Mouse (Mus musculus) left cerebral cortex, postnatal 36 days (tissue): ENCODE data around the gene Bco2. TPM values are rescaled to one million over a fixed set of nuclear protein-coding genes. Genes with fewer than 3 reads are reported as not detected.
A peak's percentile ranks its signal among the peaks of the same experiment; 100 is the strongest.

Source experiments
- DNase-seq, 2 experiments: peaks; one replicate each; pipeline ENCODE4 v3.0.0; 2021 to 2022; ENCODE audit warnings: low spot score in 2 of 2, mixed read lengths in 1 of 2
- intact Hi-C: fragments of 180-260 bp; cut with DNase I; formaldehyde crosslinking; loops from one replicate; pipeline ENCODE4 v1.15.1; 2025
- total RNA-seq, 2 experiments: library from RNA; stranded (reverse); gene quantifications; 2 replicates each; pipeline ENCODE4 v1.2.3; 2021

Gene Bco2
- total RNA-seq, 2 experiments from 2014 or later = 2.7 to 3.1 TPM

GRCm38 (mm10) chr9:50561918-50562360, 7.0 kb upstream of the Bco2 start:
- intact Hi-C loops = no loop called here
- no peak for DNase-seq

GRCm38 (mm10) chr9:50561145-50561917, 6.3 kb upstream of the Bco2 start, which contains the start of gene Tex12:
Tex12 (minus strand) TSS chr9:50561325.
- intact Hi-C loops = no loop called here
- no peak for DNase-seq

DNA sequence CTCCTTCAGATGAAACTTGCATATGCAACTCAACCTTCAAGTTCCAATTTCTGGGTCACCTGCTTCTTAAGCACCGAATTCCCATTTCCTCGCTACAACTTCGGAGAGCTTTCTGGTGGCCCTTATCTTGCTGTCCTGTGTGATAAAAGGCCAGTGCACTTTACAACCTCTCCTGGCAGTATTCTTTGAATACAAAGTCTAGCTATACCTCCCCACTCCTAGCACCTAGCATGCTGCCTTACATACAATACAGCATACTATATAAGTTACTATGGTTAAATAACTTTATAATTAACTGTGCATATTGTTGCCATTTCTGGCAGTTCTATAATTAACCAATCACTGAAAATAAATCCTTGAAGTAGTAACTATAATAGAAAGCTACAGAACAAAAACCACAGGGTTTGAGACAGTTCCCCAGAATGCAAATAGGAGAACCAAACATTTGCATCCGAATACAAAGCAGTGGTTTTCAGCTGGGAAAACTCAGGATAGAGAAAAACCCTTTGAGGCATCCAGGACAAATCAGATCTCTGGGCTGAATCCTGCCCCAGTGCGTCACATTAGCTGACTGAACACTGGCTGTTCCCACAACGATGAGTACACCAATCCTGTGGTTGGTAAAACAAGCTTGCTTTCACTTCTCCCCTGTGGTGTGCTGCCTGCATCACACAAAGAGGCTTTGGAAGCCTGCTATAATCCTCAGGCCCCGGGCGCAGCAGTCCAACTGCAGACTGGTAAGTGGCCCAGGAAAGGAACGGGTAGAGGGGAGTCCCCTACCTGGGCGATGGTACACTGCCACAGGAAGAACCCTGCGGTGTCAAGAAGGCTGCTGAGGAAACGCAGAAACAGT, 514 bp downstream of the Bco2 start, which contains the start of gene Il18:
Gene Il18, plus strand, starts transcription at position 587 of the 853 bp plus-strand sequence.
- DNase-seq = peak; percentile 55 to 58
- intact Hi-C loops = no loop called here

GRCm38 (mm10) chr9:50553547-50553946, 1.4 kb downstream of the Bco2 start:
- no peak for DNase-seq
- intact Hi-C loops = no loop called here

GRCm38 (mm10) chr9:50552206-50552605, 2.8 kb downstream of the Bco2 start:
- intact Hi-C loops = no loop called here
- DNase-seq = no peak

- no peak for DNase-seq
- intact Hi-C loops = no loop called here
Measured at GRCm38 (mm10) chr9:50548936-50549335, 6.0 kb downstream of the Bco2 start.

- intact Hi-C loops = no loop called here
- no peak for DNase-seq
Measured at GRCm38 (mm10) chr9:50547859-50548478, 7.0 kb downstream of the Bco2 start.

- no peak for DNase-seq
- intact Hi-C loops = no loop called here
Measured at GRCm38 (mm10) chr9:50542401-50542800, 12.6 kb downstream of the Bco2 start.

GRCm38 (mm10) chr9:50540170-50540569, 14.8 kb downstream of the Bco2 start:
- intact Hi-C loops = no loop called here
- no peak for DNase-seq

GRCm38 (mm10) chr9:50537295-50537694, 17.7 kb downstream of the Bco2 start:
- no peak for DNase-seq
- intact Hi-C loops = no loop called here

- intact Hi-C loops = no loop called here
- DNase-seq = no peak
Measured at GRCm38 (mm10) chr9:50536603-50537135, 18.3 kb downstream of the Bco2 start.

- no peak for DNase-seq
- intact Hi-C loops = no loop called here
Measured at GRCm38 (mm10) chr9:50535930-50536329, 19.1 kb downstream of the Bco2 start.

DNA sequence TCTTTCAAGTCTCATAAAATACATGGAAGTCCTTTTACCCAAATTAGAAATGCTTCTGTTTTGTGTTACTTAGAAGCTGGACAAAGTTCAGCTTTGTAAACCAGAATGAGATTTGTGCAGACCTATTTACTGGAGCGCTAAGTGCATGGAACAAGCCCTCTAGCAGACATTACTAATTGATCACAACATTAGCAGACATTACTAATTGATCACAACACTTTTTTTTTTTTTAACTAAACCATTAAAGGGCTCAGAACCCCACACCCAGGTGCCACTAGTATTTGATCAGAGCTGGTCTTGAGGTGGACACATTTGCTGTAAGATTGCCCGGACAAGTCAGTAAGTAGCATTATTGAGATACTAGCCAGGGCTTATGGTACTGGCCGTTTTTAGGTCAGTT, 21.2 kb downstream of the Bco2 start:
- no peak for DNase-seq
- intact Hi-C loops = no loop called here

- no peak for DNase-seq
- intact Hi-C loops = no loop called here
Measured at GRCm38 (mm10) chr9:50533328-50533727, 21.7 kb downstream of the Bco2 start.

GRCm38 (mm10) chr9:50530890-50531289, 24.1 kb downstream of the Bco2 start:
- peak in 1 of 2 experiments; percentile 24 for DNase-seq
- intact Hi-C loops = no loop called here

GRCm38 (mm10) chr9:50528293-50528892, 26.6 kb downstream of the Bco2 start, which contains the start of gene Pts:
Pts (minus strand) TSS chr9:50528724.
- intact Hi-C loops = loop anchor here (1.0 to 5.0 kb wide), 3 partner anchors 65 to 1034 kb away; no protein-coding TSS in a partner anchor
- peak; percentile 96 to 97 for DNase-seq

GRCm38 (mm10) chr9:50527860-50528259, 27.1 kb downstream of the Bco2 start:
- intact Hi-C loops = loop anchor here (1.0 to 5.0 kb wide), 3 partner anchors 65 to 1033 kb away; no protein-coding TSS in a partner anchor
- no peak for DNase-seq

DNA sequence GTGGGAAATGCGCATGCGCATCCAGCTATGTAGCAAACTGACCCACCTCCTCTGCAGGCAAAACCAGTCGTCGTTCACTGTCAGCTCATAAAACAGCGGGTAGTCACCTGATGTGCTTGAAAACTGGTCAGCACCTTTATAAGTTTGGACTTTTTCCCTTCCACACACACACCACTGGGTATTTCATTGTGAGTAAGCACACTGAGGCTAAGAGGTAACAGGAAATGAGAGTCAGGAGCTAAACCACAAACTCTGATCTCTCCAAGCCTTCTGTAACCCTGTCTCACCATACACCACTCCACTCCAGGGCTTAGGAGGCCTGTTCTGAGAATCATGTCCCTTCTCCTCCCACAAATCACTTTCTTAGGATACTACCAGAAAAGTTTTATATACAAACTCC, 29.4 kb downstream of the Bco2 start:
- DNase-seq = no peak
- intact Hi-C loops = loop anchor here (5.0 kb wide), 1 partner anchor 203 kb away; no protein-coding TSS in a partner anchor

- intact Hi-C loops = loop anchor here (5.0 kb wide), 1 partner anchor 203 kb away; no protein-coding TSS in a partner anchor
- DNase-seq = no peak
Measured at GRCm38 (mm10) chr9:50524936-50525335, 30.0 kb downstream of the Bco2 start.
